Mouse (Mus musculus) limb, embryonic 12.5 days (tissue): ENCODE data around the gene Gcc1. TPM values are rescaled to one million over a fixed set of nuclear protein-coding genes. Genes with fewer than 3 reads are reported as not detected.

Experiments used
- ATAC-seq: fragments of 200-750 bp; cut with Nextera tagmentation; 2 replicates; pipeline ENCODE4 v1.8.0; 2017; ENCODE audit warnings: low read depth, moderate TSS enrichment; ENCODE audit not compliant: insufficient number of reproducible peaks, insufficient read depth, low FRiP score, low TSS enrichment
- H3K27ac ChIP-seq: fragments of 300-500 bp; sonication (generic); 2 replicates; pipeline ENCODE4 v1.5.1; 2016; ENCODE audit warnings: mild to moderate bottlenecking, moderate library complexity
- H3K27me3 ChIP-seq: fragments of 300-500 bp; sonication (generic); 2 replicates; pipeline ENCODE4 v1.6.1; 2016; ENCODE audit warnings: mild to moderate bottlenecking, moderate library complexity
- H3K36me3 ChIP-seq: fragments of 300-500 bp; sonication (generic); 2 replicates; pipeline ENCODE4 v1.6.1; 2016; ENCODE audit warnings: mild to moderate bottlenecking, moderate library complexity
- H3K4me1 ChIP-seq: fragments of 300-500 bp; sonication (generic); replicated peaks from 2 replicates; pipeline ENCODE4 v1.6.1; 2016
- H3K4me2 ChIP-seq: fragments of 300-500 bp; sonication (generic); 2 replicates; pipeline ENCODE4 v1.6.1; 2016; ENCODE audit warnings: mild to moderate bottlenecking, moderate library complexity
- H3K4me3 ChIP-seq: fragments of 300-500 bp; sonication (generic); replicated peaks from 2 replicates; pipeline ENCODE4 v1.5.1; 2016; ENCODE audit warnings: mild to moderate bottlenecking
- H3K9ac ChIP-seq: fragments of 300-500 bp; sonication (generic); replicated peaks from 2 replicates; pipeline ENCODE4 v1.6.1; 2016; ENCODE audit warnings: mild to moderate bottlenecking, moderate library complexity
- H3K9me3 ChIP-seq: fragments of 300-500 bp; sonication (generic); 2 replicates; pipeline ENCODE4 v1.6.1; 2016; ENCODE audit warnings: mild to moderate bottlenecking, moderate library complexity
- WGBS: fragments of 180-500 bp; shearing (Covaris S2); methylation state at CpG from one replicate; pipeline ENCODE4 v1.1.7; 2016; 5-methylcytosine and 5-hydroxymethylcytosine counted together
- polyA plus RNA-seq: library from polyadenylated mRNA; unstranded; fragments of >200 nt; fragmentation: Nextera tagmentation; extraction: Ambion mirVana; gene quantifications from 2 replicates; pipeline ENCODE4 v1.2.1, GENCODE M21; 2016

Gcc1 gene
- polyA plus RNA-seq, 1 experiment from 2014 or later, result 12.5 TPM

- H3K4me3 ChIP-seq, result no peak within 1 kb of the TSS
- H3K9ac ChIP-seq, result no peak within 1 kb of the TSS
- no peaks in the 10 kb centered on the region for H3K36me3 ChIP-seq
- ATAC-seq, result no peak
- H3K4me1 ChIP-seq, result peaks cover 10% of the 10 kb centered on the region
- peaks cover 44% of the 10 kb centered on the region for H3K27me3 ChIP-seq
- no peak within 1 kb of the TSS for H3K4me2 ChIP-seq
- H3K27ac ChIP-seq, result no peak within 1 kb of the TSS
- 64% methylated on average over 2 of the region's 2 CpGs for WGBS
- H3K9me3 ChIP-seq, result no peaks in the 10 kb centered on the region
These were observed 21.1 kb upstream of the Gcc1 start, which contains the start of gene Pax4 for GRCm38 (mm10) chr6:28449253-28449652. Gene Pax4 (minus strand): TSS chr6:28449353.

GRCm38 (mm10) chr6:28447937-28448336 lies 19.7 kb upstream of the Gcc1 start:
- no peak for ATAC-seq
- Histone ChIP-seq H3K4me2 (no peak overlapping the region), H3K36me3 (no peaks in the 10 kb centered on the region), H3K9ac (no peak overlapping the region), H3K27me3 (peaks cover 34% of the 10 kb centered on the region), H3K27ac (no peak overlapping the region), H3K9me3 (no peaks in the 10 kb centered on the region), H3K4me3 (no peak overlapping the region), H3K4me1 (peaks cover 10% of the 10 kb centered on the region)
- 84% methylated on average over 7 of the region's 7 CpGs for WGBS

- no peak overlapping the region for H3K4me3 ChIP-seq
- H3K4me1 ChIP-seq, result no peaks in the 10 kb centered on the region
- ATAC-seq, result no peak
- no peaks in the 10 kb centered on the region for H3K27me3 ChIP-seq
- no peak overlapping the region for H3K27ac ChIP-seq
- H3K9me3 ChIP-seq, result no peaks in the 10 kb centered on the region
- WGBS, result 79% methylated on average over 6 of the region's 6 CpGs
- peaks cover 7% of the 10 kb centered on the region for H3K36me3 ChIP-seq
- H3K9ac ChIP-seq, result no peak overlapping the region
- no peak overlapping the region for H3K4me2 ChIP-seq
These were observed 3.3 kb upstream of the Gcc1 start for GRCm38 (mm10) chr6:28431538-28431855.

DNA sequence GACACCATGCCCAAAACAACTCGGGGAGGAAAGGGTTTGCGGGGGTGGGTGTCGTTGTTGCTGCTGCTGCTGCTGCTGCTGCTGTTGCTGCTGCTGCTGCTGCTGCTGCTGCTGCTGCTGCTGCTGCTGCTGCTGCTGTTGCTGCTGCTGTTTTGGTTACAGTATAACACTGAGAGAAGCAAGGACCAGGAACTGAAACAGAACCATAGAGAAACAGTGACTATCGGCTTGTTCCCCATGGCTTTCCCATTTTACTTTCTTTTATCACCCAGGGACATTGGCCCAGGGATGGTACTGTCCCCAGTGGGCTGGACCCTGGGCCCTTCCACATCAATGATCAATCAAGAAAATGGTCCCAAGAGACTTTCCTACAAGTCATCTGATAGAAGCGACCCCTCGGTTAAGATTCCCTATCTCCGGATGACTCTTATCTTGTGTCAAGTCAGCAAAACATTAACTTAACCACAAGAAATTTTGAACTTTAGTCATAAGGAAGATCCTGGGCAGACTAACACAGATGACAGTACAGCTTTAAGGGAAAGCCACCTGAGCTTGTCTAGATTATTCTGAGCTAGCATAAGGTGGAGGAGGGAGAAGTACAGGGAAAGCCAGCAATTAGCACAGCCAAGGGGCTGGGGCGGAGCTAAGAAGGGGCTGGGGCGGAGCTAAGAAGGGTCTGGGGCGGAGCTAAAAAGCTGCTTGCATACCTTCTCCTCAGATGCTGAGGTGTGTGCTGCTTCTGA lies 2.8 kb upstream of the Gcc1 start:
- 81% methylated on average over 10 of the region's 10 CpGs for WGBS
- H3K36me3 ChIP-seq, result peaks cover 12% of the 10 kb centered on the region
- H3K9ac ChIP-seq, result no peak overlapping the region
- no peak for ATAC-seq
- no peak overlapping the region for H3K4me2 ChIP-seq
- no peaks in the 10 kb centered on the region for H3K9me3 ChIP-seq
- H3K27ac ChIP-seq, result no peak overlapping the region
- H3K4me1 ChIP-seq, result no peaks in the 10 kb centered on the region
- no peak overlapping the region for H3K4me3 ChIP-seq
- no peaks in the 10 kb centered on the region for H3K27me3 ChIP-seq

GRCm38 (mm10) chr6:28429870-28430269 lies 1.7 kb upstream of the Gcc1 start:
- H3K4me1 ChIP-seq, result peaks cover 3% of the 10 kb centered on the region
- no peaks in the 10 kb centered on the region for H3K9me3 ChIP-seq
- ATAC-seq, result no peak
- no peak overlapping the region for H3K27ac ChIP-seq
- no peaks in the 10 kb centered on the region for H3K27me3 ChIP-seq
- no peak overlapping the region for H3K4me3 ChIP-seq
- H3K36me3 ChIP-seq, result peaks cover 23% of the 10 kb centered on the region
- no peak overlapping the region for H3K4me2 ChIP-seq
- WGBS, result 87% methylated on average over 11 of the region's 11 CpGs
- no peak overlapping the region for H3K9ac ChIP-seq

- H3K27me3 ChIP-seq, result no peaks in the 10 kb centered on the region
- H3K36me3 ChIP-seq, result peaks cover 26% of the 10 kb centered on the region
- no peaks in the 10 kb centered on the region for H3K9me3 ChIP-seq
- no peak within 1 kb of the TSS for H3K27ac ChIP-seq
- H3K4me2 ChIP-seq, result no peak within 1 kb of the TSS
- peaks cover 12% of the 10 kb centered on the region for H3K4me1 ChIP-seq
- no peak within 1 kb of the TSS for H3K4me3 ChIP-seq
- ATAC-seq, result no peak
- 84% methylated on average over 3 of the region's 3 CpGs for WGBS
- H3K9ac ChIP-seq, result no peak within 1 kb of the TSS
These were observed 922 bp downstream of the Gcc1 start, which contains the start of gene Fscn3 for GRCm38 (mm10) chr6:28427096-28427839. Gene Fscn3 (plus strand): TSS chr6:28427789.

GRCm38 (mm10) chr6:28425019-28425418 lies 3.2 kb downstream of the Gcc1 start:
- H3K4me3 ChIP-seq, result peak overlapping the region; percentile 86; the same call in 1 of the 2 replicates
- no peak overlapping the region for H3K9ac ChIP-seq
- ATAC-seq, result no peak
- H3K36me3 ChIP-seq, result peaks cover 26% of the 10 kb centered on the region
- H3K4me1 ChIP-seq, result peaks cover 28% of the 10 kb centered on the region
- no peak overlapping the region for H3K27ac ChIP-seq
- peak overlapping the region; percentile 67 for H3K4me2 ChIP-seq
- H3K27me3 ChIP-seq, result no peaks in the 10 kb centered on the region
- no peaks in the 10 kb centered on the region for H3K9me3 ChIP-seq
- 88% methylated on average over 6 of the region's 6 CpGs for WGBS

DNA sequence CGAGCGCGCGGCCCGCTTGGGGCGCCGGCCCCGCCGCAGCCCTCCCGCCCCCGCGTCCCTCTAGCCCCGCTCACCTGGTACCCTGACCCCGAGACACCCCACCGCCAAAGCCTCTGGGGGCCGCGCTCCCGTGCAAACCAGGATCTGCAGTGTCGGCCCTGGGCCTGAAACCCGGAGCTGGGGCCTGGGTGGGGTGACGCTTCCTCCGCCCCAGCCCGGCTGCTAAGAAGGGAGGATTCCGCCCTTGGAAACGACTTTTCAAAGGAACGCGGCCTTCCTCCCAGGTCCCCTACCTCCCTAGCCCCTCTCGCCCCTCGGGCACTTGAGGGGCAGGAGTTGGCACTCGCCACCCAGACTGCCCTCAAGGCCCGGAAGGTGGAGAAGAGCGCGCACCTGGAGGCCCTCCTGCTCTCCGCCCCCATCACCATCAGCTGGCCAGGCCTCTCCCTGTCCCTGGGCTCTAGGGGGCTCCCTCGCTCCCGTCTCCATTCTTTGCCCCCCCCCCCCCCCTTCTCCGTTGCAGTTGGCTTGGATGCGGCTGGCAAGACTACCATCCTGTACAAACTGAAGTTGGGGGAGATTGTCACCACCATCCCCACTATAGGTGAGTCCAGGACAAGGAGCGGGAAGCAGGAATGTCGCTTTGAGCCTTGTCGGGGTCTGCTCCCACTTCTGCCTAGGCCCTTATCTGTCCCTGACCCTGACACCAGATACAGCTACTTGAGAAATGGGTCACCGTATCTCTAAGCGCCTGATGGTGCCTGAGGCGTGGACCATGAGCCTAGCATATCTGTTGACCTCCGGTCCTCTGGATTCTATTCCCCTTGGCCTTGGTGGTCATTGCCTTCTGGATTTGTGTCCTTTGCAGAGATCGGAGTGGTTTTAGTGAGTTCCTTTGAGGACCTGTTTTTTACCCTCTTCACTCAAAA lies 4.2 kb downstream of the Gcc1 start:
- peak; percentile 39 for ATAC-seq

GRCm38 (mm10) chr6:28423313-28423712 lies 4.9 kb downstream of the Gcc1 start, which contains the start of gene Arf5:
Gene Arf5 (plus strand): TSS chr6:28423560.
- Histone ChIP-seq H3K27ac (peak within 1 kb of the TSS; percentile 85), H3K4me3 (peak within 1 kb of the TSS; percentile 86), H3K36me3 (peaks cover 36% of the 10 kb centered on the region), H3K9ac (peak within 1 kb of the TSS; percentile 91), H3K4me1 (peaks cover 34% of the 10 kb centered on the region), H3K27me3 (no peaks in the 10 kb centered on the region), H3K4me2 (peak within 1 kb of the TSS; percentile 95), H3K9me3 (no peaks in the 10 kb centered on the region)
- 2% methylated on average over 33 of the region's 42 CpGs for WGBS
- peak; percentile 60 for ATAC-seq

More for the DNA sequence above, 4.2 kb downstream of the Gcc1 start:
- Histone ChIP-seq H3K4me3 (peak overlapping the region; percentile 86), H3K27me3 (no peaks in the 10 kb centered on the region), H3K27ac (peak overlapping the region; percentile 85), H3K9me3 (no peaks in the 10 kb centered on the region), H3K4me1 (peaks cover 34% of the 10 kb centered on the region), H3K36me3 (peaks cover 28% of the 10 kb centered on the region), H3K9ac (peak overlapping the region; percentile 91), H3K4me2 (peak overlapping the region; percentile 67)
- WGBS, result 10% methylated on average over 46 of the region's 46 CpGs

DNA sequence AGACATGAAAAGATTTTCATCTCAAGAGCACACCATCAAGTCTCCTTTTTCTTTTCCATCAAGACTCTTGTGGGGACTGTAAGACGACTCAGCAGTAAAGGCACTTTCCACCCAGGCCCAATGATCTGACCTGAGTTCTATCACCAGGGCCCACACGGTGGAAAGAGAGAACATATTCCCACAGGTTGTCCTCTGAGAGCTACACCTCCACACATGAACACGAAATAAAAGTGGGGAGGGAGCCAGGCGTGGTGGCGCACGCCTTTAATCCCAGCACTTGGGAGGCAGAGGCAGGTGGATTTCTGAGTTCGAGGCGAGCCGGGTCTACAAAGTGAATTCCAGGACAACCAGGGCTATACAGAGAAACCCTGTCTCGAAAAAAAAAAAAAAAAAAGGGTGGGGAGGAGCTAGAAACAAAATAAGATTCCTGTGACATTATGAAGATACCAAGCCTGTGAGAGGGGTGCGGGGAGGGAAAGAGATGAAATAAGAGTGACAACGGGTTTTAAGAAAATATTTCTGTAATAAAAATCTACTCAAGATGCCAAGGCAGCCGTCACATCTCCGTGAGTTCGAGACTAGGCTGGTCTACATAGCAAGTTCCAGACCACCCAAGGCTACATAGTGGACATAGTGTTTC lies 5.4 kb downstream of the Gcc1 start:
- no peak for ATAC-seq
- peak overlapping the region; percentile 86 for H3K4me3 ChIP-seq
- no peak overlapping the region for H3K9ac ChIP-seq
- WGBS, result 71% methylated on average over 15 of the region's 15 CpGs
- peak overlapping the region; percentile 67 for H3K4me2 ChIP-seq
- H3K27me3 ChIP-seq, result no peaks in the 10 kb centered on the region
- H3K4me1 ChIP-seq, result peaks cover 34% of the 10 kb centered on the region
- H3K36me3 ChIP-seq, result peaks cover 41% of the 10 kb centered on the region
- no peak overlapping the region for H3K27ac ChIP-seq
- no peaks in the 10 kb centered on the region for H3K9me3 ChIP-seq
